Mouse (Mus musculus) embryo, embryonic 11.5 days (tissue): ENCODE data around the gene Prlh.

ENCODE experiments used
- DNase-seq: peaks from one replicate; pipeline ENCODE4 v3.0.0-alpha.2; 2012; ENCODE audit warnings: low read depth, low spot score

Prlh gene

GRCm38 (mm10) chr1:90953688-90954087 lies 780 bp downstream of the Prlh start:
- DNase-seq, result no peak

DNA sequence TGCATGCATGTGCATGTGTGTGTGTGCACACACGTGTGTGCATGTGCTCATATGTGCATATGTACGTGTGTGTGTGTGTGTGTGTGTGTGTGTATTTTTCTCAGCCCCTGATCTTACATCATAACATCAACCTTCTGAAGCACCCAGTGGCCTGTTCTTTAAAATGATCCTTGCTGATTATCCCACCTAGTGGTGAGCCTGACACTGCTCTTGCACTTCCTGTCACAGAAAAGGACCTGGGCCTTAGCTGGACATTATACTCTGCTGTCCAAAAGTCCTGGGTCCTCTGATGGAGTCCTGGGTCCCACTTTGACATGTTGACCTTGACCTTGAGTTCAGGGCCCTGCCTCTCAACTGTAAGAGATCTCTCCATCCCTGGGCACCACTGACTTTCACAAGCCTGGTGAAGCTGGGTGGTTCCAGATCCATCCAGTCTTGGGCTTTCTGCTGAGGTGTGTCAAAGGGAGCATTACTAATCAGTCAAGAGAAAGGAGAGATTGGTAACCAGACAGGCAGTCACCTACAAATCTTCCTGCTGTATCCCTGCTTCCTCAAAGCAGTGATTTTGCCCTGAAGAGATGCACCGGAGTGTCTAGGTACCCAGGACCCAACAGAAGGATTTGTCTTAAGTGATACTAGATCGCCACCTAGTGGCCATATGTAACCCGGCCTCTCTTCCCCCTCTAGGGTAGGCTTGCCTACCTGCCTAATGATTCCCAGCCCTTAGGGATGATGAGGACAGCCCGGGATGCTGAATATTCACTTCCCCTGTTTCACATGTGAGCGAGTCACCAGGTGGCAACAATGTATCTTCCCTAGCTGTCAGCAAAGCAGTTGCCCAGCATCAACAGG lies 3.6 kb downstream of the Prlh start:
- DNase-seq, result peak; percentile 72

GRCm38 (mm10) chr1:90962526-90962925 lies 9.6 kb downstream of the Prlh start:
- DNase-seq, result no peak

GRCm38 (mm10) chr1:90962994-90963393 lies 10.1 kb downstream of the Prlh start:
- no peak for DNase-seq

- no peak for DNase-seq
Observed at GRCm38 (mm10) chr1:90967583-90967982, 14.7 kb downstream of the Prlh start.

DNA sequence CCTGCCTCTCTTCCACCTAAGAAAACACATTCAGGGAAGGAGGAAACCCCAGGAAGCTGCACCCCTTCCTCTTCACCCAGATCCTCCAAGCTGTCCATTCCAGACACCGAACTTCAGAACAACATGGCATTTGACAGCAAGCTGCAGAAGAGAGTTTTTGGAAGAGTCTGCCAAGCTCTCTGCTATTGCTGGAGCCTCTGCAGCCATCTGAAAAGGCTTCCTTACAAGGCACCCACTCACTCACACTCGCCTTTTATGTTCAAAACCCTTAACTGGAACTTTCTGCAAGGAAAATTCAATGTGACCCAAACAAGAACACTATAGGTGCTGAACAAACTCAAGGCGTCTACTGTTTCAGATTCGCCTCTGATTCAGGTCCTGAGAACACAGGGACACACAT lies 15.7 kb downstream of the Prlh start:
- no peak for DNase-seq

GRCm38 (mm10) chr1:90969347-90969784 lies 16.5 kb downstream of the Prlh start, which contains the start of gene Rab17:
Gene Rab17, minus strand, starts transcription at chr1:90969661.
- no peak for DNase-seq

DNA sequence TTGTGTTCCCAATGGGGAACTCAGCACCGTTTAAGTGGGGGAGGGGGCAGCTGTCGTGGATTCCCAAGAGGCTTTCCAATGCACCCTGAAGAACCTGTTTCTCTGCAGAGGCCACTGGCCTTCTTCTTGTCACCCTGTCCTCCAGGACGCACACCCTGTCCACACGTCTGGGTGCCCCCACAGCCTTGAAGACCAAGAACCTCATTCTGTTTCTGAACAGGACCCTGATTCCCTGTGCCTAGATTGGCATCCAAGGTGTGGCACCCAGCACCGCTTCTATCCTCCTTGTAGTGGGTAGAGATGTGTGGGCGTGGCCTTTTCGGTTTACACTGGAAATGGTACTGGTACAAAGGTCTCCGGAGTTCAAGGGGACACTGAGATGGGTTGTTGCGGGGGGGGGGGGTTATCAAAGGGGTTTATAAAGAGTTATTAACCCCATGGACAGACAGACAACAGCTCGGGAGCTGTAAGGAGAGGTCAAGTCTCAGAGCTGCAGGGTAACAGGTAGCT lies 17.0 kb downstream of the Prlh start:
- DNase-seq, result no peak

DNA sequence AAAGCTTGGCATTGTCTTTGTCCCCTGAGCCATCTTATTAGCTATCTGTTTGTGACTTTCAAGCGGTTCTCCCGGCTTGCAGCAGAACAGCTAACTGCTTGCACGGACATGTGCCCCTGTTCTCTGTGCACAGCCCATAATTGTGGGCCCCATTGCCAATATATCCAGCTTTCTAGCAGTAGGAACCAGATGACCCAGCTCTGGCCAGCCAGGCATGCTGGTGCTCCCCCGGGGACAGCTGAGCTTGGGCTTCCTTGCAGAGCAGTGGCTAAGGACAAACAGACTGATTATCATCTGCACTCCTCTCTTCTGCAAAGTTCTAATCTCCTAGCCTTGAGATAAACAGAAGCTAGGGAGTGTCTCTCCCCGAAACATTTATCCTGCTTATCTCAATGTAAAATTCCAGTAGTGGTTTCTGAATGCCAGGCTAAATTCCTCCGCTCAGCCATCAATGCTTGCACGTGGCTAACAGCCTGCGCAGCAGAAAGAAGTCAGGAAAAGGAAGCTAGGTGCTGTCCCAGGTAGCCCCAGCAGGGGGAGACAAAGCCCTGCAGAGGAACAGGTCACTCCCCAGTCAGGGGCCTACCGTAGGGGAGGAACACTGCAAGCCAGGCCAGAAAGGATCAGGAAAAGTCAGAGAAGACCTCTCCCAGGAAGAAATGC lies 20.1 kb downstream of the Prlh start:
- peak; percentile 85 for DNase-seq

- DNase-seq, result no peak
Observed at GRCm38 (mm10) chr1:90973574-90973911, 20.6 kb downstream of the Prlh start.

DNA sequence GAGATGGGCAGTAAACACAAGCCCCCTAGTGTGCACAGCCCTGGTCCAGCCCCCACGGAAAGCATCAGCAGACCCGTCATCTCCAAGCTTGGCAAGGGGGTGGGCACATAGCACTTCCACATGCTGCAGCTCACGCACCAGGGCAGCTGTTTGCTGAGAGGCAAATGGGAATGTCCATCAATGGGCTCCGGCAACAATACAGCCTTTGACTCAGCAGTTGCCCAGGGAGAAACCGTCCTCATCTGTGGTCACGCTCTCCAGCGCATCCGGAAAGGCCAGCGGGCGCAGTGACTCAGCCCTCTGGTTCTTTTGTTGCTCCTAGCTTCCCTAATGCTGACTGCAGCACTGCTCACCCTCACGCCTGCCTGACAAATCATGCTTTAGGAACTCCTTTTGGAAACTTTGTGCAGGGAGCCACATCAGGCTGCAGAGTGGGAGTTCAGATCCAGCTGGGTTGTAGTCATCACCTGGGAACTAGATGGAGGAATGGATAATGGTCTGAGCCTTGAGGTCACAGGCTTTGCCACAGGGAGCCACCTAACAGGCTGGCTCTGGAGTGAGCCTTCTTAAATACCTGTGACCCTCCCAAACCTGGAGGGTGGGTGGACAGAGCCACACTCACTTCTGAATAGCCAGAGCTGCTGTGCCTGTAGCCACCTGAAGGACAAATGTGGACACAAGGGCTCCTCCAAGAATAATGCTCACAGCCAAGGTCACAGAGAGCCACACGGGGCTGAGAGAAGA lies 22.2 kb downstream of the Prlh start:
- DNase-seq, result no peak

DNA sequence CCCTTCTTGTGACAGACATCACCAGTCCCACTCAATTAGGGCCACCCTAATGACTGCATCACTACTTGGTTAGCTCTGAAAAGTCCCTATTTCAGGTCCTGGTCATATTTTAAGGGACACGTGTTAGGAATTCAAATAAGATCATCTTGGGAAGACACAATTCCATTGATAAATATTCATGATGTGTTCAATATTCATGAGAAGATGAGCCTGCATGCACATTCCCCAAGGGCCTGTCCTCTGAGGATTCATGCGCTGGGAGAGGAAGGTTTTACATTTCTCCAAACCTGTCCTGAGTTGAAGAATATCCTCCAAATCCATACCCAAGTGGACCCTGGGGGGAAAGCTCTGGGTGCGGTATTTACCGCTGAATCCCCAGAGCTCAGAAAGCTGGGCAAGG lies 23.1 kb downstream of the Prlh start:
- no peak for DNase-seq

DNA sequence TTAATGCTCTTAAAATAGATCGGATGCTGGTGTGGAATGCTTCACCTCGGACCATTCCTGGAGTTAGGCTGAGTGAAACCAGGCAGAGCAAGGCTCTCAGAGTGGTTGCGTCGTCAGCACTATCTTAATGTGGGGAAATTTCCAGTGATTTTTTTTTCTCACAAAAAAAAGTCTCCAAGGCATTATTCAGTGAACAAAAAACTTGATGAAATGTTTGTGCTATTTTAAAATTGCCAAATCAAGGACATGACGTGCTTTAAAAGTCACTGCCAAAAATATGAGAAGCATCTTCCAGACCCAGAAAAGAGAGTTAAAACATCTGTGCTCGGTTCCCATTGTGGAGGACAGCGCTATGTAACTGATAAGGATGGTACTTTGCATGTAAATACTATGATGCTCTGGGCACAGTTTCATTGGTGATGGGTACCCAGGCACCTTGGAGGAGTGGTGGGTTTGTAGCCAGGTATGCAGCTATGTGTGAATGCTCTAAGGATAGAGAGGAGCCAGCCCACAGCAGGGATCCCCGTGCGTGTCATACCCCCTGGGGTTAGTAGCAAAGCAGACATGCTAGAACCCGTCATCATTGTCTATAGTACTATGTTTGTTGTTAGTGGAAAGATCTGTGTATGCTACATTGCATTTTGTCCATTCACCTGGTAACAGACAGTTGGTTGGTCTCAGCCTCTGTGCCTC lies 27.9 kb downstream of the Prlh start:
- no peak for DNase-seq

GRCm38 (mm10) chr1:90981346-90981745 lies 28.4 kb downstream of the Prlh start:
- DNase-seq, result no peak

GRCm38 (mm10) chr1:90995916-90996315 lies 43.0 kb downstream of the Prlh start:
- DNase-seq, result no peak

GRCm38 (mm10) chr1:90997136-90997535 lies 44.2 kb downstream of the Prlh start:
- no peak for DNase-seq

DNA sequence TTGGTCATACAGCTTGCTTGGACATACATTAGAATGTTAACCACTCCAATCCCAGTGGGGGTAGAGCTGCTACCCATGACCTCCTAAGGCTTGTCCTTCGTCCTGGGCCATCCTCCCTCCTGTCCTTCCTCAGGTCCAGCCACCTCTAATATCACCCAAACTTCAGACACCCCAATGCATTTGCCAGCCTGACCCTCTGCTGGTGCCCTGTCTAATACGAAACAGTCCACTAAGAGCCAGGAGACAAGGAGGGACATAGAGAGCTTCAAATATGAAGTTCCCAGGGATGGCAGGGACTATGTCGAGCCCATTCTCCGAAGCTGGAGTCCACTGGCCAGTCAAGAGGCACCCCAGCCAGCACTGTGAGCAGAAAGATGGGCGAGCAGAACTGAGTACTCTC lies 44.7 kb downstream of the Prlh start:
- no peak for DNase-seq

DNA sequence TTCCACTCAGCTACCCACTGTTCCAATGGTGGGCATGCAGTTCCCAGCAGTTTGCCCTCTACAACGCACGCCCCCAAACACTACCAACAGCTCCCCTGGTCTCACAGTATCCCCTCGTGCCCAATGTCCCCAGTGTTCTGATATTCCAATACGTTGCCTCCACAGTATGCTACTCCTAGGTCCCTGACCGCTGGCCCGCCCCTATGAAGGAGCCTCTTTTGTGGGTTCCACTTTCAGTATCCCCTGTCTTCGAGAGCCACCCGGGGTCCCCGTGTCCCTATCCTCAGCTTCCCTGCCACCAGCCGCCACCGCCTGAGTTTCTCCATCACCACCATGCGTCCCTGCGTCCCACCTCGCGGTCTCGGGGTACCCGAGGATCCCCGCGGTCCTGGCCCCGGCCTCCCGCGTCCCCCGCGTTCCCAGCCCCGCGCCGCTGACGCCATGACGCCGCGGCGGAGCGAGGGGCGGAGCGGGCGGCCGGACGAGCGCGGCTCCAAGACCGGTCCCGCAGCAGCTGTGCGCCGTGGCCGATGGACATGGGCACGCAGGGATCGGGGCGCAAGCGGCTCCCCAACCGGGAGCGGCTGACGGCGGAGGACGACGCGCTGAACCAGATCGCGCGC lies 45.5 kb downstream of the Prlh start, which contains the start of gene Lrrfip1:
TSS of gene Lrrfip1 (plus strand) at position 470 of the 623 bp plus-strand sequence.
- peak; percentile 32 for DNase-seq

DNA sequence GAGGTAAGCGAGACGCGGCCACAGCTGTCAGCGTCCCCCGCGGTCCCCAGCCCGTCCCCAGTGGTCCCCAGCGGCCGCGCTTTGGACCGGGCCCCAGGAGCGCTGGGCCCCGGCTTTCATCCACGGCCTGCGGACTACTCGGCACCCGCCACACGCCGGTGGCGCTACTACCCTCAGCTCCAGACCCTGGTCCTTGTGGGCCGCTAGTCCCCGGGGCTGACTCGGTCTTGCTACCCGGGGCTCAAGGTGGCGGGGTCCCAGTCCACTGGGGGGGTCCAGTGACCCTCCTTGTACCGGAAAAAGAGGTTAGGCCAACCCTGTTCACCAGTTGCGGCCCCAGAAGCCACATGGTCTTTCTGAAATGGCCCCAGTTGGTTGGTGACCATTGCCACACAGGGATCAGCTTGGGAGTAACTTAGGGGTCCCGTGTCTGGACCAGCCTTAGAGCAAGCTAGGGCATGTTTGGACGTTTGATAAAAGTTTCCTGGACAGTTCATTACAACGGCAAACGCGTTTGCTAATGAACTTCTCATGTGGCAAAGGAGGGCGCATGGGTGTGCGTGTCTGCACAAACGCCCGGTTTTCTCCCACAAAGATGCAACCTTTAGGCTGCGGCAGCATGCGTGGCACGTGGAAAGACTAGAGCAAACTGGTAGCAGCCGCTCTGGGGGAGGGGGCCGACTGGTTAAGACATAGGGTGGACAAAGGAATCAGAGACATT lies 46.1 kb downstream of the Prlh start:
- no peak for DNase-seq

GRCm38 (mm10) chr1:90999911-91000601 lies 47.1 kb downstream of the Prlh start:
- no peak for DNase-seq
